Mouse (Mus musculus) ES-E14 (cell line): ENCODE results near the gene Cdca7l. TPM values are rescaled to one million over a fixed set of nuclear protein-coding genes. Genes with fewer than 3 reads are reported as not detected.
"Not testable (repeated sequence)": the region's sequence is repeated elsewhere in the genome, so short reads cannot be mapped to it uniquely, and the experiment has no call there.

Experiments
- DNase-seq: peaks from one replicate; pipeline ENCODE4 v3.0.0-alpha.2; 2013; ENCODE audit warnings: low read depth, low spot score
- H3K27ac ChIP-seq: 2 replicates; pipeline ENCODE4 v1.5.1; 2012; ENCODE audit warnings: low read depth, mild to moderate bottlenecking, low read length, moderate library complexity, mixed read lengths; ENCODE audit not compliant: poor library complexity, insufficient read depth, severe bottlenecking
- H3K36me3 ChIP-seq: 2 replicates; pipeline ENCODE4 v1.6.1; 2012; ENCODE audit warnings: mild to moderate bottlenecking, low read length, moderate library complexity, mixed read lengths; ENCODE audit not compliant: control insufficient read depth, poor library complexity, insufficient read depth, severe bottlenecking
- H3K4me1 ChIP-seq, 2 experiments: fragments of 150-350 bp in 1 of 2; sonication (generic) in 1 of 2; 2 replicates each; pipeline ENCODE4 v1.6.1; 2012; ENCODE audit warnings: low read length in 2 of 2, mild to moderate bottlenecking in 1 of 2, mixed read lengths in 1 of 2; ENCODE audit not compliant: control insufficient read depth in 2 of 2, insufficient read depth in 2 of 2, poor library complexity in 1 of 2
- H3K4me3 ChIP-seq, 2 experiments: fragments of 150-350 bp in 1 of 2; sonication (generic) in 1 of 2; 2 replicates each; pipeline ENCODE4 v1.5.1; 2012; ENCODE audit warnings: low read length in 2 of 2, low read depth in 1 of 2, mild to moderate bottlenecking in 1 of 2, mixed read lengths in 1 of 2; ENCODE audit not compliant: insufficient read depth in 1 of 2, poor library complexity in 1 of 2, severe bottlenecking in 1 of 2
- H3K9ac ChIP-seq: 2 replicates; pipeline ENCODE4 v1.6.1; 2012; ENCODE audit warnings: low read depth, mild to moderate bottlenecking, low read length, mixed read lengths; ENCODE audit not compliant: poor library complexity, insufficient read depth, severe bottlenecking
- H3K9me3 ChIP-seq: fragments of 150-350 bp; sonication (generic); 2 replicates; pipeline ENCODE4 v1.6.1; 2012; ENCODE audit warnings: low read depth, mild to moderate bottlenecking, low read length; ENCODE audit not compliant: control insufficient read depth, insufficient read depth
- CHD2 ChIP-seq: IDR thresholded peaks from 2 replicates; pipeline ENCODE4 v1.6.1; 2014; ENCODE audit warnings: mild to moderate bottlenecking, low read depth, low read length, inconsistent platforms
- HCFC1 ChIP-seq: IDR thresholded peaks from 2 replicates; pipeline ENCODE4 v1.6.1; 2012; ENCODE audit warnings: low read length, inconsistent platforms, borderline replicate concordance; ENCODE audit not compliant: insufficient read depth
- MAFK ChIP-seq: IDR thresholded peaks from 2 replicates; pipeline ENCODE4 v1.6.1; 2014; ENCODE audit warnings: mild to moderate bottlenecking, low read depth, low read length, inconsistent platforms; ENCODE audit not compliant: insufficient read depth
- ZC3H11A ChIP-seq: IDR thresholded peaks from 2 replicates; pipeline ENCODE4 v1.6.1; 2012; ENCODE audit warnings: low read depth, mild to moderate bottlenecking, inconsistent platforms, low read length, borderline replicate concordance
- ZNF384 ChIP-seq: IDR thresholded peaks from 2 replicates; pipeline ENCODE4 v1.6.1; 2012; ENCODE audit warnings: low read depth, low read length, inconsistent platforms
- in situ Hi-C, 2 experiments: fragments of 600-800 bp; cut with MboI; formaldehyde crosslinking; loops; one replicate each; pipeline ENCODE4 v1.15.1; 2025; ENCODE audit warnings: low sequenced_read_pairs in 2 of 2, inconsistent platforms in 1 of 2; ENCODE audit not compliant: unreplicated experiment in 2 of 2
- total RNA-seq: library from RNA; depleted of rRNA; stranded (reverse); fragments of 300-350 nt; gene quantifications from 2 replicates; pipeline ENCODE4 v1.2.3, GENCODE M21; 2012; rRNA removed

Gene Cdca7l
- 20.2 and 20.5 TPM in 2 replicates for total RNA-seq

- DNase-seq, H3K4me1 ChIP-seq, H3K9ac ChIP-seq, H3K9me3 ChIP-seq, H3K27ac ChIP-seq, H3K36me3 ChIP-seq, in situ Hi-C loops, H3K4me3 ChIP-seq: not testable (repeated sequence)
Measured at GRCm38 (mm10) chr12:117803989-117804388, at the start of gene Cdca7l. TSS of gene Cdca7l (plus strand) at chr12:117804289.

- Histone ChIP-seq H3K36me3 (peaks cover 2% of the 10 kb centered on the region), H3K9ac (no peak overlapping the region), H3K4me3 (no peak overlapping the region), H3K9me3 (no peaks in the 10 kb centered on the region), H3K27ac (no peak overlapping the region), H3K4me1 (peaks cover 2 to 17% of the 10 kb centered on the region in 2 experiments; a peak in 2 of 4 replicates)
- TF ChIP-seq MAFK, result no peak
- no peak for TF ChIP-seq HCFC1
- no peak for TF ChIP-seq ZC3H11A
- no peak for TF ChIP-seq ZNF384
- no peak for TF ChIP-seq CHD2
- in situ Hi-C loops, result loop anchor here in 1 of 2 experiments (25.0 kb wide), 2 partner anchors 169 to 344 kb away; no protein-coding TSS in a partner anchor
- DNase-seq, result no peak
Measured at GRCm38 (mm10) chr12:117756010-117756409, 48.1 kb upstream of the Cdca7l start.

GRCm38 (mm10) chr12:117760373-117760772 lies 43.7 kb upstream of the Cdca7l start:
- no peak for DNase-seq
- H3K27ac ChIP-seq, result no peak overlapping the region
- H3K9ac ChIP-seq, result no peak overlapping the region
- no peaks in the 10 kb centered on the region for H3K9me3 ChIP-seq
- H3K36me3 ChIP-seq, result peaks cover 2% of the 10 kb centered on the region
- in situ Hi-C loops, result loop anchor here (5.0 to 25.0 kb wide), 3 partner anchors 173 to 348 kb away; no protein-coding TSS in a partner anchor
- no peak overlapping the region for H3K4me3 ChIP-seq
- TF ChIP-seq ZC3H11A (no peak), CHD2 (no peak), MAFK (no peak), HCFC1 (no peak), ZNF384 (no peak)
- peaks cover 0 to 8% of the 10 kb centered on the region in 2 experiments; a peak in 1 of 4 replicates for H3K4me1 ChIP-seq

GRCm38 (mm10) chr12:117760846-117761245 lies 43.2 kb upstream of the Cdca7l start:
- no peak for TF ChIP-seq CHD2
- TF ChIP-seq ZNF384, result no peak
- TF ChIP-seq HCFC1, result no peak
- no peak overlapping the region for H3K4me3 ChIP-seq
- H3K9me3 ChIP-seq, result no peaks in the 10 kb centered on the region
- H3K9ac ChIP-seq, result no peak overlapping the region
- DNase-seq, result no peak
- H3K4me1 ChIP-seq, result peaks cover 0 to 8% of the 10 kb centered on the region in 2 experiments; a peak in 1 of 4 replicates
- in situ Hi-C loops, result loop anchor here (5.0 to 25.0 kb wide), 3 partner anchors 174 to 349 kb away; no protein-coding TSS in a partner anchor
- H3K36me3 ChIP-seq, result peaks cover 2% of the 10 kb centered on the region
- no peak overlapping the region for H3K27ac ChIP-seq

- H3K4me3 ChIP-seq, result no peak overlapping the region
- DNase-seq, result no peak
- H3K9ac ChIP-seq, result no peak overlapping the region
- H3K27ac ChIP-seq, result no peak overlapping the region
- TF ChIP-seq MAFK (no peak), ZNF384 (no peak), ZC3H11A (no peak), HCFC1 (no peak), CHD2 (no peak)
- H3K4me1 ChIP-seq, result peaks cover 0 to 8% of the 10 kb centered on the region in 2 experiments; a peak in 1 of 4 replicates
- H3K9me3 ChIP-seq, result no peaks in the 10 kb centered on the region
- in situ Hi-C loops, result loop anchor here (5.0 to 25.0 kb wide), 3 partner anchors 174 to 349 kb away; no protein-coding TSS in a partner anchor
- H3K36me3 ChIP-seq, result no peaks in the 10 kb centered on the region
Measured at GRCm38 (mm10) chr12:117761698-117762097, 42.4 kb upstream of the Cdca7l start.
